Mouse (Mus musculus) ZHBTc4 (cell line): ENCODE data around the gene Neu3.
A peak's percentile ranks its signal among the peaks of the same experiment; 100 is the strongest.

Source experiments
- DNase-seq: peaks from one replicate; pipeline ENCODE4 v3.0.0-alpha.2; 2011; ENCODE audit warnings: low read depth, low spot score

The Neu3 gene

DNA sequence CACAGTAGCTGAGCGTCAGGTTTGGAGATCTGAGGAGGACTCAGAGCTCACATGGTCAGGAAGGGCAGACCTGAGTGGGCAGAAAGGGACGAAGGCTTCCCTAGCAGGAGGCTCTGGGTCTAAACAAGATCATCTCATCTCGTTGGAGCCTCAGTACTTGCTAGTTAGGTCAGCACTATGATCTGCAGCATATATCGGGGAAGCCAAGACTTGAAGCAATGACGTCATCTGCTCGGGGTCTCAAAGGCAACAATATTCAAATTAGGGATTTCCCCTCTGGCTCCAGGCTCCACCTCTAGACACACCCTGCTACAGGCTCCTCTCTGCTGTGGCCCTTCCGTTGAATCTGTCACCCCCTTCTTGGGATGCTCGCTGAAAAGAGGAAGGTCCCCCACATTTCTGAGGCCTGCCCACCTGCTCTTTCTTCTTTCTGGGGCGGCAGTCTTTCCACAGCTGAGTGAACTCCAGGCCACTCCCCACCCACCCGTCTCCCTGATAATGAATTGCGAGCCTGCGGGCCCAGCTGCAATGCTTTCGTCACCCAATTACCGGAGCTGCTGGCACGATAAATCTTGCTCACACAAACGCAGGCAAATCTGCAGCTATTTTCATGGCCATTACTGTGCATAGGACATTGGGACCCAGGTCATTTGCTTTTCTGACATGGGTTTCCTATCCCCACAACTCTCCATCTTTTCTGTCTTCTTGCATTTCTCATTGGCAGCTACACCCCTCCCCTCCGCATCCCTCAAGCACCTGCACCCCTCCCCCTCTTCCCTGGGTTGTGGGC is 32.8 kb downstream of the Neu3 start:
- DNase-seq, result no peak

DNA sequence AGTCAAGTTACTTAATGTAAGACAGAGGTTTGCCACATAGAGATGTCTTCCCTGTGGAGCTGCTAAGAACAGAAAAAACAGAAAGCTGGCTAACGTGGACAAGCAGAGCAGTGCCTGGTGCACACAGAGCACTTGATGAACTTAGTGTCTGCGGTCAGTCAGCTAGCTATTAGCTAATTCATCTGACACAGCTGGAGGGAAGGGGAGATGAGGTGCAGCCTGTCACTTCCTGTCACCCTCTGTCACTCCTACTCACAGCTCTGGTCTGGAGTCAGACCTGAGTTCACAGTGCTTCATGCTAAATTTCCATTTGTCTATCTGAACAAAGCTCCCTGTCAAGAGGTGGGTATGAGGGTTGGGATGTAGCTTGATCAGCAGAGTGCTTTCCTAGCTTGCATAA is 34.1 kb downstream of the Neu3 start:
- DNase-seq, result no peak

DNA sequence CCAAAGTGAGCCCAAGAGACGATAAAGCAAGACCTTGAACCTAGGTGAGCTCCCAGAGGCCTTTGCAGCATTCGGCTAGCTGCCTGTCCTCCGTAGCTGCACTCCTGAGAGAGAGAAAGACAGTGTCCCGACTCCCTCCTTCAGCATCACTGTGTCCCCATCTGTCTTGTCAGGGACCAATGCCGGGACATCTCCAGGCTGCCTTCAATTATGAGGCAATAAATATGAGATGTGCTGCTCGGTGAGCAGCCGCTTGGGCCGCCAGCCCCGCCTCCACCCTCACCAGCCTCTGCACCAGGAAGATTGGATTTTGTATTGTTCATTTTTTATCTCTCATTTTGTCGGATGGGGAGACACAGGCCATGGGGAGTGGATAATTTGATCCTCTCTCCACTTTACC is 37.4 kb downstream of the Neu3 start:
- no peak for DNase-seq

DNA sequence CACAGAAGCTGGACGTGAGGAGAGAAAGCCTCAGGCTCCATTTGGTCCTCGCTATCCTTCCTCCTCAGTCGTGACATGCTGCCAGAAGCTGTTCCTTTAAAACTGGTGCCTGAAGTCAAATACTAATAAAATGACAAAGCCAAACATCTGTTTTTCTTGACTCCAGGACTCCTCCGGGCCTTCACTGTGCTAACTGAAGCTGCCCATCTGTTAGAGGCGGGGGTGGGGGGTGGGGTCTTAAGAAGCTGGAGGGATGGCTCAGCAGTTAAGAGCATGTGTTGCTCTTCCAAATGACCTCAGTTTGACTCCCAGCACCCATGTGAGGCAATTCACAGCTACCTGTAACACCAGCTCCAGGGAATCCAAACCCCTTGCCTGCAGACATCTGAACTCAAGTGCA is 39.7 kb downstream of the Neu3 start:
- peak; percentile 7 for DNase-seq

DNA sequence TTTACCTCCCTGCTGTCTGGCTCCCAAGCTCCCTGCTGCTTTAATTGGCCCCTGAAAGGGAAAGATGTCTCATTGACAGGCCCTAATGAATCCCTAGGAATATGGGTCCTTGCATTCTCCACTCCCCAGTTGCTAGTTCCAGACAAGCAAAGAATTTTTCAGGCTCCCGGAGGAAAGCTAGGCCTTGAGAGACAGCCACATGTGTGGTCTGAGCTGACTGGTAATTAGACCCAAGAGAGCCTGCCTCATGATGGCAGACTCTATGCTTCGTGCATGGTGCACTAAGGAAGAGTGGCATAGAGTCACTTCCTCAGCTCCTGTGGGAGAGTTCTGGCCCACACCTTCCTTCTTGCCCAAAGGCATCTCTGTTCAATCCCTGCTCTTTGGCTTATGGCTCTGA is 40.3 kb downstream of the Neu3 start:
- no peak for DNase-seq

DNA sequence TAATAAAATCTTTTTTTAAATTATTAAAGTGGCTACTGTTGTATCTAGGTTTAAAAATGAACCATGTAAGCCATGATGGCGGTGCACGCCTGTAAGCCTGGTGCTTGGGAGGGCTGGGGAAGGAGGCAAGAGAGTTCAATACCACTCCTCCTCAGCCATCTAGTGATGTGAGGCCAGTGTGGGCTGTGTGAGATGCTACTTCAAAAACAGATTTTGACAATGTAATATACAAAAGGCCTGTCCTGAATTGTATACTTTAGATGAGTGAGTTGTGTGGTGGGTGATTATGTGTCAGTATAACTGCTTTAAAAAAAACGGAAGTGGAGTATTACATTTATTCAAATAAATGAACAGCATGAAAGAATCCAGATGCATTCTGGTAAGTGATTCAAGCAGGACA is 41.4 kb downstream of the Neu3 start:
- DNase-seq, result no peak

DNA sequence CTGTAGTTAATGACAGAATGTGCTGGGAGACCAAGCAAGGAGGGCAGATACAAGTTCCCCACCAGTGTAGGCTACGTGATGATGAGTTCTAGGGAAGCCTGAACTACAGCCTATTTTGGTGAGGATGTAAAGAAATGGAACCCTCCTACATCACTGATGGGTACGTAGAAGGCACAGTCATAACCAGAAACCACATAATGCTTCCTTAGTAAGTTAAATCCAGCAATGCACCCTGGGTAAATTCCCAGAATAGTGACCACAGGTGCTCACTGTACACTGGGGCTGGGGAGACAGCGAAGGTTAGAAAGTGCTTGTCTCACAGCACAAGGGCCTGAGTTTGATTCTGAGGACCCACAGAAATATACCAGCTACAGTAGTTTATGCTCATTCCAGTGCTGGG is 42.7 kb downstream of the Neu3 start:
- no peak for DNase-seq

DNA sequence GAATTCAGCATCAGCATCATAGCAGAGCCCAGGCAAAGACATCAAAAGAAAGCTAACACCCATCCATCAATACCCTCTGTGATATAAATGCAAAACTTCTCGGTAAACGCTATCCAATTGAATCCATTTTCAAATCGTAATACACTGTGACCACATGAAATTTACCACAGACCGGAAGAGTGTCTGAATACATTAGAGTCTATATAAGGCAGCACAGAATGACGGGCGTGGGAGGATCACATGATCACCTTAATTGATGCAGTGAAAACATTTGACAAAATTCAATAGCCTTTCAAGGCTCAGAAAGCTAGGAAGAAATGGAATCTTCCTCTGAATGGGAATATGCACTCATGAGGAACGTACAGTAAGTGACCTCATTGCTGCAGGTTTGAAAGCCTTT is 44.8 kb downstream of the Neu3 start:
- DNase-seq, result no peak

DNA sequence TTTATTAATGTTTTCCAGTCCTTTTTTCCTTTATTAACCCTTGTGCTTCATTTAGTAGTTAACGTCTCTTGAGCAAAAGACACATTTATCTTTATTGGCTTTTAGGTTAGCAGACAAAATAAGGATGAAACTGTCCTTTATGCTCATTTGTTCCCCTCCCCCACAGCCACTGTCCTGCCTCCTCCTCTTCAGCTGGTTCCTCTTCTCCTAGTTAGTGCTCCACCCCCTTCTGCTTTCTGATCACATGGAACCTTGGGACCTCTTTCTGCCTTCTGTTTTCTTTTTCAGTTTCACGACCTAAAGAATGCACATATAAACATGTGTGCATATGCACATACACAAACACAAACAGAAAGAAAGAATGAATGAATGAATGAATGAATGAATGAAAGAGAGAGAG is 46.3 kb downstream of the Neu3 start:
- no peak for DNase-seq

DNA sequence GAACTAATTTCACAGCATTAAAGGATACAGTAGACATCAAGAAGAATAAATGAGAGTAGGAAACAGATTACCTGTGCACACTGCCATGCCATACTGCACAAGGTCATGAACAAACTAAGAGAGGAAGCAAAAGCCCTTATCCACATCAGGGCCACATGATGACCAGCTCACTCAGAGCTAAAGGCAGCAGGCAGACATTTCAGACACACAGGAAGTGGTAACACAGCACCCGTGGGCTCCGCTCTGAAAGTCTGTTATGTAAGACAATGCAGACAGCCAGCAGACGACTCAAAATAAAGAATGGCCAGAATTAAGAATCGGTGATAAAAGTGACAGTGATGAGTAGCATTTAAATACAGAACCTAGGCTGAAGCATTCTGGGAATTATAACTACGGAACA is 46.8 kb downstream of the Neu3 start:
- no peak for DNase-seq

DNA sequence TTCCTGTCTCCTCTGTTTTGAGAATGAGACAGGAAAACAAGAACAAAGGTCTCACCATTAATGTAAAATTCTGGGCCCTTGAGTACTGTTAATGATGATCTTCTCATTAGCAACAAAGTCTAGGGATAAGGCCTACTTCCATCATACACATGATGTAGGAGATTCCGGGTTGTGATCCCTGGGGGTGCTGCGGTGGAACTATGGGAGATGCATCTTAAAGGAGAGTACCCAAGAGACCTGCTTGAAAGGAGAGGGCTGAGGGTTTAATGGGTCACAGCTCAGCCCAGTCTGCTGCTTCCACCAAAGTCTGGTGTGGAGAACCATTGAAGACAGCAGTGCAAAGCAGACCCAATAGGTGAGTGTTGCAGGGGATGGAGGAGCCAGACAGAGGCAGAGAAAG is 65.0 kb downstream of the Neu3 start, which contains the start of gene Olfr521:
Olfr521 (plus strand) TSS at position 301 of the 400 bp plus-strand sequence.
- DNase-seq, result no peak
